Mouse (Mus musculus) heart, embryonic 10.5 days (tissue): ENCODE measurements at regions not wholly inside any gene's neighbourhood (a gene's known extent, or its start where the extent isn't known, plus 50 kb on each side); places are given as distances from the start of the nearest gene placed in this dataset.

Experiments
- DNase-seq: peaks from one replicate; pipeline ENCODE4 v3.0.0-alpha.2; 2017; ENCODE audit warnings: low spot score
- H3K27ac ChIP-seq: fragments of 300-500 bp; sonication (generic); 2 replicates; pipeline ENCODE4 v1.5.1; 2016; ENCODE audit warnings: mild to moderate bottlenecking
- H3K27me3 ChIP-seq: fragments of 300-500 bp; sonication (generic); 2 replicates; pipeline ENCODE4 v1.6.1; 2016; ENCODE audit warnings: mild to moderate bottlenecking; ENCODE audit not compliant: poor library complexity, insufficient read depth, severe bottlenecking
- H3K36me3 ChIP-seq: fragments of 300-500 bp; sonication (generic); 2 replicates; pipeline ENCODE4 v1.6.1; 2016; ENCODE audit warnings: mild to moderate bottlenecking, moderate library complexity
- H3K4me1 ChIP-seq: fragments of 300-500 bp; sonication (generic); 2 replicates; pipeline ENCODE4 v1.6.1; 2016; ENCODE audit warnings: mild to moderate bottlenecking
- H3K4me3 ChIP-seq: fragments of 300-500 bp; sonication (generic); 2 replicates; pipeline ENCODE4 v1.5.1; 2016; ENCODE audit warnings: mild to moderate bottlenecking, moderate library complexity
- H3K9me3 ChIP-seq: fragments of 300-500 bp; sonication (generic); 2 replicates; pipeline ENCODE4 v1.6.1; 2016; ENCODE audit warnings: mild to moderate bottlenecking, moderate library complexity
- WGBS: fragments of 180-500 bp; shearing (Covaris S2); methylation state at CpG from one replicate; pipeline ENCODE4 v1.1.7; 2016; 5-methylcytosine and 5-hydroxymethylcytosine counted together

DNA sequence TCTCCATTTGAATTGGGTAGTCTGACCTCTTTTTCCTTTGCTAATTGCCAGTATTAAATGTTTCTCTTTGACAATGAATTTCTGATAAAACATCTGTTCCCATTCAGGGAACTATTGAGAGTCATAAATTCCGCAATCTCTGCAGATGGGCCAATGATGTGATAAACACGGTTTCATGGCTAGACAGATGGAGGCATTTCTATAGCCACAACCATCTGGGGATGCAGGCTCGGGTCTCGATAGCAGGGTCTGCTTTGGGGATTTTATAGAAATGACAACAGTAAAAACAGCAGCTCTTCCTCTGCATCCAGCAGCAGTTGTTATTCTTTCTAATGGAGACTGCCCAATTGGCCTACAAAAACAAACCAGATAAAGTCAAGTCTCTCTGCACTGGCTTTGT is 82.1 kb upstream of the Ralgapa2 start:
- WGBS = 64% methylated on average over 4 of the region's 4 CpGs
- H3K4me1 ChIP-seq = no peaks in the 10 kb centered on the region

DNA sequence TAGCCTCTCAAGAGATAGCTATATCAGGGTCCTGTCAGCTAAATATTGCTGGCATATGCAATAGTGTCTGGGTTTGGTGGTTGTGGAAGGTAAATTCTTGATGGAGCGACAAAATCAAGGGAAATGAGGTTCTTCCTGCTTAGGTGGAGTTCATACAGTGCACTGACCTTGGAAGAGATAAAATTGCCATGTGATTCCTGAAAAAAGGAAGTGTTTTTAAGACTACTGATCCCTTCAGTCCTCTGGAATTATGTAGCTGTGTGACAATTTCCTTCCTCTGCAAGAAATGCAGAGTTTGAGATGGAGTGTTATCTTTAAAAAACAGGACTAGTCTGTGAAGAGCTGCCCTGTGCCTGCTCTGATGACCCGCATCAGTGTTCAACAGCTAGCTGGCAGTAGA is 83.5 kb upstream of the Ralgapa2 start:
- Histone ChIP-seq H3K4me1 (no peaks in the 10 kb centered on the region), H3K27me3 (no peaks in the 10 kb centered on the region), H3K36me3 (no peaks in the 10 kb centered on the region), H3K9me3 (no peaks in the 10 kb centered on the region), H3K4me3 (no peak overlapping the region), H3K27ac (no peak overlapping the region)
- 63% methylated on average over 2 of the region's 2 CpGs for WGBS
- DNase-seq = no peak

More for the DNA sequence above, 82.1 kb upstream of the Ralgapa2 start:
- Histone ChIP-seq H3K27me3 (no peaks in the 10 kb centered on the region), H3K36me3 (no peaks in the 10 kb centered on the region), H3K4me3 (no peak overlapping the region), H3K9me3 (no peaks in the 10 kb centered on the region), H3K27ac (no peak overlapping the region)
- peak; percentile 31 for DNase-seq

DNA sequence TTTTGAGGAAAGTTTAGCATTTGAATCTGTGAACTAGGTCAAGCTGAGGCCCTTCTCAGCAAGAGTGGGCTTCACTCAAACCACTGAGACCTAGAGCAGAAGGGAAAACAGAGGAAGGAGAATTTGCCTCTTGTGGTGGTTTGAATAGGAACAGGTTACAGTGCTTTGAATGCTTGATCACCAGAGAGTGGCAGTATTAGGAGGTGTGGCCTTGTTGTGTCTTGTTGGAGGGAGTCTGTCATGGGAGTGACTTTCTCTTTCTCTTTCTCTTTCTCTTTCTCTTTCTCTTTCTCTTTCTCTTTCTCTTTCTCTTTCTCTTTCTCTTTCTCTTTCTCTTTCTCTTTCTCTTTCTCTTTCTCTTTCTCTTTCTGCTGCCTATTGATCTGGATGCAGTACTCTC is 94.0 kb upstream of the Ralgapa2 start:
- Histone ChIP-seq H3K9me3 (no peaks in the 10 kb centered on the region), H3K27me3 (no peaks in the 10 kb centered on the region), H3K27ac (no peak overlapping the region), H3K4me1 (no peaks in the 10 kb centered on the region), H3K4me3 (no peak overlapping the region), H3K36me3 (no peaks in the 10 kb centered on the region)
- no peak for DNase-seq

GRCm38 (mm10) chr2:146610896-146611295 is 98.8 kb upstream of the Ralgapa2 start:
- H3K27me3 ChIP-seq = 0 out of 2 replicates have a peak, but pooled peaks cover 3% of the 10 kb centered on the region
- H3K36me3 ChIP-seq = no peaks in the 10 kb centered on the region
- DNase-seq = no peak
- no peaks in the 10 kb centered on the region for H3K9me3 ChIP-seq
- no peak overlapping the region for H3K27ac ChIP-seq
- 0 out of 2 replicates have a peak, but pooled peaks cover 4% of the 10 kb centered on the region for H3K4me1 ChIP-seq
- no peak overlapping the region for H3K4me3 ChIP-seq
- 96% methylated on average over 2 of the region's 2 CpGs for WGBS

- Histone ChIP-seq H3K4me3 (no peak overlapping the region), H3K36me3 (no peaks in the 10 kb centered on the region), H3K4me1 (0 out of 2 replicates have a peak, but pooled peaks cover 4% of the 10 kb centered on the region), H3K9me3 (no peaks in the 10 kb centered on the region), H3K27me3 (0 out of 2 replicates have a peak, but pooled peaks cover 3% of the 10 kb centered on the region), H3K27ac (no peak overlapping the region)
- 37% methylated on average over 6 of the region's 6 CpGs for WGBS
- peak; percentile 83 for DNase-seq
Measured at GRCm38 (mm10) chr2:146611886-146612521, 99.9 kb upstream of the Ralgapa2 start.

GRCm38 (mm10) chr2:146612522-146613288 is 100.6 kb upstream of the Ralgapa2 start:
- no peak for DNase-seq
- 0 out of 2 replicates have a peak, but pooled peaks cover 4% of the 10 kb centered on the region for H3K4me1 ChIP-seq
- 10% methylated on average over 20 of the region's 20 CpGs for WGBS
- 0 out of 2 replicates have a peak overlapping the region, but pooled peaks have one; percentile 13 for H3K27ac ChIP-seq
- H3K36me3 ChIP-seq = no peaks in the 10 kb centered on the region
- no peaks in the 10 kb centered on the region for H3K9me3 ChIP-seq
- H3K4me3 ChIP-seq = peak overlapping the region; percentile 50
- H3K27me3 ChIP-seq = 0 out of 2 replicates have a peak, but pooled peaks cover 3% of the 10 kb centered on the region

GRCm38 (mm10) chr2:146621167-146621566 is 109.0 kb upstream of the Ralgapa2 start:
- WGBS = 13% methylated on average over 5 of the region's 5 CpGs
- no peak overlapping the region for H3K4me3 ChIP-seq
- H3K9me3 ChIP-seq = no peaks in the 10 kb centered on the region
- DNase-seq = no peak
- H3K36me3 ChIP-seq = no peaks in the 10 kb centered on the region
- H3K27me3 ChIP-seq = peaks cover 5% of the 10 kb centered on the region; the same call in 1 of the 2 replicates
- no peak overlapping the region for H3K27ac ChIP-seq
- H3K4me1 ChIP-seq = peaks cover 6% of the 10 kb centered on the region; the same call in 1 of the 2 replicates

- H3K4me3 ChIP-seq = no peak overlapping the region
- peaks cover 5% of the 10 kb centered on the region; the same call in 1 of the 2 replicates for H3K27me3 ChIP-seq
- no peak overlapping the region for H3K27ac ChIP-seq
- 83% methylated on average over 1 of the region's 1 CpGs for WGBS
- H3K4me1 ChIP-seq = peaks cover 6% of the 10 kb centered on the region; the same call in 1 of the 2 replicates
- no peaks in the 10 kb centered on the region for H3K9me3 ChIP-seq
- no peak for DNase-seq
- H3K36me3 ChIP-seq = no peaks in the 10 kb centered on the region
Measured at GRCm38 (mm10) chr2:146623052-146623451, 110.9 kb upstream of the Ralgapa2 start.

GRCm38 (mm10) chr2:146624207-146624606 is 112.1 kb upstream of the Ralgapa2 start:
- peaks cover 5% of the 10 kb centered on the region; the same call in 1 of the 2 replicates for H3K27me3 ChIP-seq
- no peak overlapping the region for H3K4me3 ChIP-seq
- H3K27ac ChIP-seq = no peak overlapping the region
- WGBS = 50% methylated on average over 5 of the region's 5 CpGs
- H3K9me3 ChIP-seq = no peaks in the 10 kb centered on the region
- no peak for DNase-seq
- H3K36me3 ChIP-seq = no peaks in the 10 kb centered on the region
- peaks cover 6% of the 10 kb centered on the region; the same call in 1 of the 2 replicates for H3K4me1 ChIP-seq

DNA sequence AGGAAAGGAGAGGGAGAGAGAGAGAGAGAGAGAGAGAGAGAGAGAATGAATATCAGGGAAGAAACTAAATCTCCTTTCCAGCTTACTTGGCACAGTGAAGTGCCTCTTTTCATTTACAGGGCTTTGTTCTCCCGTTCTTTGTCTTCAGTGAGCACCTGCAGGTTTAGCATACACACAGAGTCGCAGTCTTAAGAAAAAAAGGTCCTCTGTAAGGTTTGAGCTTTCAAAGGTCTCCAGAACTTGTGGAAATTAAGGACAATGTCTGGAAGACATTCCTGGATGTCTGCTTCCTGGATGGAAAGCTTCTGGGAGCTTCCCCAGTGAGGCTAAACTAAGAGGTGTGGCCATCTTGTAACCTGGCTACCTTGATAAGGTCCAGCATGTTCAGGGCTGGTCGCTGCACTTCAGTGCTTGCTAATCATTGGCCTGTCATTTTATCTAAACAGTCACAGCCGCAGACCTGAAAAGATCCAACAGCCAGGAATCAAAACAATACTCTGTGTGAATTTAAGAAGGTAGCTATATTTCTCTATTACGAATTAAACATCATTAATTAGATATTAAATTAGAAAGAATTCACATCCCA is 113.1 kb upstream of the Ralgapa2 start:
- Histone ChIP-seq H3K4me3 (no peak overlapping the region), H3K27me3 (peaks cover 8% of the 10 kb centered on the region; the same call in 1 of the 2 replicates), H3K9me3 (no peaks in the 10 kb centered on the region), H3K36me3 (no peaks in the 10 kb centered on the region), H3K27ac (no peak overlapping the region), H3K4me1 (peaks cover 6% of the 10 kb centered on the region; the same call in 1 of the 2 replicates)
- 46% methylated on average over 5 of the region's 5 CpGs for WGBS
- DNase-seq = no peak

GRCm38 (mm10) chr2:146626531-146626930 is 114.4 kb upstream of the Ralgapa2 start:
- DNase-seq = no peak
- 60% methylated on average over 1 of the region's 1 CpGs for WGBS
- Histone ChIP-seq H3K9me3 (no peaks in the 10 kb centered on the region), H3K27me3 (peaks cover 20% of the 10 kb centered on the region; the same call in 1 of the 2 replicates), H3K4me3 (no peak overlapping the region), H3K27ac (no peak overlapping the region), H3K4me1 (0 out of 2 replicates have a peak, but pooled peaks cover 6% of the 10 kb centered on the region), H3K36me3 (no peaks in the 10 kb centered on the region)

- Histone ChIP-seq H3K9me3 (no peaks in the 10 kb centered on the region), H3K4me3 (no peak overlapping the region), H3K4me1 (0 out of 2 replicates have a peak, but pooled peaks cover 3% of the 10 kb centered on the region), H3K27ac (no peak overlapping the region), H3K27me3 (peaks cover 24% of the 10 kb centered on the region), H3K36me3 (no peaks in the 10 kb centered on the region)
- no peak for DNase-seq
- 58% methylated on average over 3 of the region's 3 CpGs for WGBS
Measured at GRCm38 (mm10) chr2:146630179-146630578, 118.0 kb upstream of the Ralgapa2 start.

DNA sequence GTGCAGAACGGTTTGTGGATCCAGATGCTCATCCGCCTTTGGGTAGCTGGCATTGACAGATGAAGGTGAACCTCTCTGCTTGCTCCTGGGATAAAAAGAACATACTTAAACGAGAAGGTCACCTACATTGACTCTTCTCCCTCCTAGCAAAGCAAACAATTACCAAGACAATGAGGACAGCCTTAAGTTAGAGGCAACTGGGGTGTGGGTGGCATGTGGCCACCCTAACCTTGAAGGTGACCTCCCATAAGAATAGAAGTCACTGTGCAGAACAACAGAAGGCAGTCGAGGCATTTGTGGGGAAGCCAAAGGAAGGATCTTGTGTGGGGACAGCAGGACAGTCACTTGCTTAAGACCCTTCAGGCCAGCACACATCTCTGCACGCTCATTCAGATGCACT is 119.0 kb upstream of the Ralgapa2 start:
- no peaks in the 10 kb centered on the region for H3K36me3 ChIP-seq
- DNase-seq = no peak
- H3K9me3 ChIP-seq = no peaks in the 10 kb centered on the region
- no peaks in the 10 kb centered on the region for H3K4me1 ChIP-seq
- WGBS = 71% methylated on average over 5 of the region's 5 CpGs
- H3K4me3 ChIP-seq = no peak overlapping the region
- peaks cover 24% of the 10 kb centered on the region for H3K27me3 ChIP-seq
- no peak overlapping the region for H3K27ac ChIP-seq
